Mouse (Mus musculus) common myeloid progenitor, adult 5-6 weeks (primary cell): ENCODE measurements around the gene Amer3. TPM values are rescaled to one million over a fixed set of nuclear protein-coding genes. Genes with fewer than 3 reads are reported as not detected.
"Not testable (repeated sequence)": the region's sequence is repeated elsewhere in the genome, so short reads cannot be mapped to it uniquely, and the experiment has no call there.

ENCODE experiments used
- ATAC-seq: replicated peaks from 2 replicates; pipeline ENCODE4 v1.8.0; 2016; ENCODE audit warnings: low read depth, mild to moderate bottlenecking, moderate TSS enrichment, inconsistent platforms; ENCODE audit not compliant: poor library complexity, severe bottlenecking
- total RNA-seq: library from RNA; stranded (forward); fragments of 200-1000, 187-1606 nt; gene quantifications from 2 replicates; pipeline ENCODE4 v1.2.3, GENCODE M21; 2017

The Amer3 gene
- total RNA-seq, 1 experiment from 2014 or later = not detected

DNA sequence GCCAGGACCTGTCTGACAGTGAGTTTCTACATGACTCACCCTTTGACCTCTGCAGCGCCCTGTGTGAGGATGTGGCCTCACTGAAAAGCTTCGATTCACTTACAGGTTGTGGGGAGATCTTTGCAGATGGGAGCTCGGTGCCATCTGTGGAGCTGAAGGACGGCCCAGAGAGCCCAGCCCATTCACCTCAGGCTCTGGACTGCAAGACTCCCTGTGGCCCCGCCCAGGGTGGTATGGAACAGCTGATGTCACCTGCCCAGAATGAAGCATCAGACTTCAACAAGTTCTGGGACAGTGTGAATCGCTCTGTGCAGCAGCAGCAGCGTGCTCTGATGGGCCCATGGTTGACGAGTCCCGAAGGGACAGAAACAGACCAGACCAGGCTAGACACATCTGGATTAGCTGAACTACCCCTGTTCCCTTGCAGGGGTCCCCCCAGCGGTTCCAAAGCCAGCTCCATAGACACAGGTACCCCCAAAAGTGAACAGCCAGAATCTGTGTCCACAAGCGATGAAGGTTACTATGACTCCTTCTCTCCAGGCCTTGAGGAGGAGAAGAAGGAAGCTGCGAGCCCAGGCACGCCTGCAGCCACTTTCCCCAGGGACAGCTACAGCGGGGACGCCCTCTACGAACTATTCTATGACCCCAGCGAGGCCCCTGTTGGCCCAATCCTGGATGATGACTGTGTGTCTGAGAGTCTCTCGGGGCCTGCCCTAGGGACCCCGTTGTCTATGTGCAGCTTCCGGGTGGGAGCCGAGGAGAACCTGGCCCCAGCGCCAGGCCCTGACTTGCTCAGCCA, 8.0 kb downstream of the Amer3 start:
- no peak for ATAC-seq

DNA sequence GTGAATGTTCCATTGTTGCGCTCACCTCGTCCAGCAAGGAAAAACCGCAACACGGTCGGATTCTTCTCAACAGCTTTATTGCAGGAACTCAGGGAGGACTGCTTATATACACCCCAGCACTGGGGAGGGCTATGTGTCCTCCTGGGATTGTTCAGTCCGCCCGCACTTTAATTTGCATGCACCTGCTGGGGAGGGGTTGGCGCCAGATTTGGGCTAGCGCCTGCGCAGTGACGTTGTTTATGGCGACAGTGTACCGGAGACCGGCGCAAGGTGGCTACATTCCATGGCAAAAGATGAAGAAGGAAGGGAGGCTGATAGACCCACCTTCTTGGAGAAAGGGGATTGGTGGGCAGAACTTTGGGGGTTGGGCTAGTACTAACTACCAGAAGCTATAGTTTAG, 20.5 kb downstream of the Amer3 start:
- ATAC-seq = no peak

DNA sequence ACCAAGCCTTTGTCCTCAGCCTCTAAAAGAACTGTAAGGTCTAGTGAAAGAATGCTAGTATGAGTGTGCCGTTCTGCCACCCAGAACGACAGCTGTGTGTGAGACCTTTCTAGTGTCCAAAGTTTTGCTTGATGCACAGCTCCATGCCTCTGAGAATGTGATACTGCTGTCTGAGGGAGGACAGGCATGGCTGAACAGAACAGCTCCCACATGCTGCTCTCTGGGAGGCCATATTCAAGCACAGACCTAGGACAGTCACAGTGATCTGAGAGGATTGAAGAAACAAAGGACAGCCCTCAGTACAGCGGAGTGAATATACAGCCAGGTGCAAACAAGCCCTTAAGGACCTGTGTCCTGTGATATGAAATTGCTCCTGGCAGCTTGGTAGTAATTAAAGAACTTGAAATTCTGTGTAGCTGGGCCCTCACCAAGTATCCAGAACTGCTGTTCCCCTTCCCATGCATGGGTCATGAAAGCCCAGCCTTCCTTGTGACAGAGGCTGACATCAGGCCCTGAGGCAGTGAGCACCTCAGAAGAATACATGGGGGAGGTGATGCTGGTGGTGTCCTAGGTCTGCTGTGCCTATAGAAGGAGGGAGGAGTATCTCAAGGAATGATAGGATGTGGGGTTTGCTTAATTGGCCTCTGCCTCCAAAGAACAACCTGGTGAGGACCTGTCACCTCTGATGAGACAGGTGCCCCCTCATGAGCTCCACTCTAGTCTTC, 22.0 kb downstream of the Amer3 start:
- ATAC-seq = no peak

DNA sequence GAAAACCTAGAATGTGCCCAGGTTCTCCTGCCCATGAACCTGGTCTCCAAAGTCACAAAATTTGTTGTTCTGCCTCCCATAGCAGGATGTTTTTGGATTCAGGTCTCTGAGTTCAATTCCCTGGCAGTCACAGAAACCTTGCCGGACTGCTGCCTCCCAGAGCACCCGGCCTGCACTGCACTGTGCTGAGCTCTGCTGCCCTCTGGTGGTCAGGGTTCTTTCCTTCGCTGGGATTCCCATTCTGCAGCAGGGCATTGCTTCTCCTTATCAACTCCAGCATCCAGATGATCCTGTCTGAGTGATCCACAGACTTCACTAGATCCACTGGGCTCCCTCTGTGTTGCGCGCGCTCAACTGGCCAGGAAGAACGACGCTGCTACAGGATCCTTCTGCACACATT, 22.9 kb downstream of the Amer3 start:
- ATAC-seq = peak; percentile 98

DNA sequence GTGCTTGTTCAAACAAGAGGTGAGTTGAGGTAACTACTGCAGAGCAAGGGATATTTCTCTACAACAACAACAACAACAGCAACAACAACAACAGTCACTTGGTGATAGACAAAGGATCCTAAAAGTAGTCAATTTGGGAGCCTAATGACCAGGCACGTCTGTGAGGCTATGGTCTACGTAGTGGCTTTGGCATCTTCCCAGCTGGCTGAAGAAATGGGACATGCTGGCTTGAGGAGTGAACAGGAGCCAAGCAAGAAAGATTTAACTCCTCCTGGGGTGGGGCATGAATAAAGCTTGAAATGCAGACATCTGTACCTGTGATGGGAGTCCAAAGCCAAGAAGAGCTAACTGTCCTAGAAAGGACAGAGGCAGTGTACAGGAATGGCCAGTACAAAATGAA, 34.3 kb downstream of the Amer3 start:
- no peak for ATAC-seq

DNA sequence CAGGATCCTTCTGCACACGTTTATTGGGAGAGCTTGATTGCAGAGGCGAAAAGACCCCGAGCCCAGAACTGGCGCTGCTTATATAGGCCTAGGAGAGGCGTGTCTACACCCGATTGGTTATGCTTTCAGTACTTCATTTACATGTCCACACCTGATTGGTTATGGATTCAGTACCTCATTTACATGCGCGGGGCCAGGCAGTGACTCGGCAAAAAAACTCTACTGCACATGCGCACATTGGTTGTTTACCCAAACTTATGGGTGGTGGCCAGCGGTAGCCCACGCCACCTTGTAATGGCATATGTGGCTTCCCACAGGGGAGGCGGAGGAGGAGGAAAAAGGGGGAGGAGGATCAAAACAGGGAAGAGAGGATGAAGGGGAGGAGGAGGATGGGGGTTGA, 40.7 kb downstream of the Amer3 start:
- ATAC-seq = not testable (repeated sequence)

DNA sequence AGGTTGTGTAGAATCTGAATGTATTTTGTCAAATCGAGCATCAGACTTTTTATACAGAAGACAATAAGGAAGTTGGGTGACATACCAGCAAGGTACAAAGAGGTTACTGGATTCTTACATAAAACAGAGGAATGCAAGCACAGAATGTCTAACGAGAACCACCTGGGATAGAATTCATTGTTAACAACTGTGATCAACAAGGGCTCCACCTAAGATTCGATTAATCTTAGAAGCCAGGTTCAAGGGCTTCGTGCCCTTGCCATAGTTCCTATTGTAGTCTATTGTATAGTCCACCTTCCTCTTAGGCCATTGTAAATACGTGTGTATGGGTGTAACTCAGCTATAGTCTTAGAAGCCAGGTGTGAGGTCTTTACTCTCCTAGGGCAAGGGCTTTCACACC, 41.3 kb downstream of the Amer3 start:
- not testable (repeated sequence) for ATAC-seq

DNA sequence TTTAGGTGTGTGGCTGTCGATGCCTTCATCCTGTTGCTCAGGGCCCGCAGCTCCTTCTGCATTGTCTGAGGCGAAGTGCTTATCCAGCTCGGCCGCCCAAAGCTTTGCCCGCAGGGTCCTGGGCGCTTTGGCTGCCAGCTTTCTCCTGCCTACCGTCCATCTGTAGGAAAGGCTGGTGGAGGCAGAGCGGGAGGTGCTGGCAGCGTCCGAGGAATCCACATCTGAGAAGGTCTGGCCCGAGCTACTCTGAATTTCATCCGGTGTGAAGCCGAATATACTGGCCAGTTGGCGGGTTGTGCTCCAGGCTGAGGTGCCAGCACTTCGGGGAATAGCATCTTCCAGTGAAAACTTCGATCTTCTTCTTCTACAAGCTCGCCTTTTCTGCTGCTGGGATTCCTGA, 56.3 kb downstream of the Amer3 start:
- no peak for ATAC-seq

Other genes starting within 250 kb of the Amer3 start
- gene Ccdc115, start 140.0 kb upstream of the Amer3 start, total RNA-seq = 55.7 and 63.4 TPM in 2 replicates
- gene Imp4, start 139.8 kb upstream of the Amer3 start, total RNA-seq = 33.8 and 37.4 TPM in 2 replicates
- 299 and 432 TPM in 2 replicates for gene Ptpn18, start 119.9 kb upstream of the Amer3 start, total RNA-seq
- not detected in 2 replicates for gene Prss39, start 81.2 kb upstream of the Amer3 start, total RNA-seq
- gene Cfc1, start 44.0 kb upstream of the Amer3 start, total RNA-seq = not detected in 2 replicates
- not detected in 2 replicates for gene Prss40, start 18.7 kb upstream of the Amer3 start, total RNA-seq